Mouse (Mus musculus): Measurements from ENCODE around the gene Psma6.
"Not testable (repeated sequence)": the region's sequence is repeated elsewhere in the genome, so short reads cannot be mapped to it uniquely, and the experiment has no call there.

Psma6 gene

GRCm38 (mm10) chr12:55392733-55393577 is 8.9 kb downstream of the Psma6 start:
- no peak for DNase-seq

DNA sequence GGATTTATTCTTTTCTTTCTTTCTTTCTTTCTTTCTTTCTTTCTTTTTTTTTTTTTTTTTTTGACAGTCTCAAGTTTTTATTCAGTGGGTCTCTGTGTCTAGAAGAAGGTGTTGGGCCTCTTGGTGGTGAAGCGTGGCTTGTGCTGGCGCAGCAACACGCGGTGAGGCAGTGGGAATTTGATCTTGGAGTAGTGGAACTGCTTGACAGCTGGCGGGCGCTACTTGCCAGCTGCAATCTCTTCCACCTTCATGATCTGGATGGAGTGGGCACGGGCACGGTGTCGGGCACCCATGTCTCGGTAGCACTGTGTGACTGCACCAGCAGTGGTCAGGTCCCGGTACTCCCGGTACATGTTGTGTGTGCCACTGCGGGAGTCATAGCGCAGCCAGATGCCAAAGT is 11.6 kb downstream of the Psma6 start:
- not testable (repeated sequence) for DNase-seq

GRCm38 (mm10) chr12:55396536-55396935 is 12.5 kb downstream of the Psma6 start:
- no peak for DNase-seq

- no peak for DNase-seq
Measured at GRCm38 (mm10) chr12:55397544-55398239, 13.7 kb downstream of the Psma6 start.

GRCm38 (mm10) chr12:55398240-55399127 is 14.5 kb downstream of the Psma6 start:
- peak; percentile 94 for DNase-seq

DNA sequence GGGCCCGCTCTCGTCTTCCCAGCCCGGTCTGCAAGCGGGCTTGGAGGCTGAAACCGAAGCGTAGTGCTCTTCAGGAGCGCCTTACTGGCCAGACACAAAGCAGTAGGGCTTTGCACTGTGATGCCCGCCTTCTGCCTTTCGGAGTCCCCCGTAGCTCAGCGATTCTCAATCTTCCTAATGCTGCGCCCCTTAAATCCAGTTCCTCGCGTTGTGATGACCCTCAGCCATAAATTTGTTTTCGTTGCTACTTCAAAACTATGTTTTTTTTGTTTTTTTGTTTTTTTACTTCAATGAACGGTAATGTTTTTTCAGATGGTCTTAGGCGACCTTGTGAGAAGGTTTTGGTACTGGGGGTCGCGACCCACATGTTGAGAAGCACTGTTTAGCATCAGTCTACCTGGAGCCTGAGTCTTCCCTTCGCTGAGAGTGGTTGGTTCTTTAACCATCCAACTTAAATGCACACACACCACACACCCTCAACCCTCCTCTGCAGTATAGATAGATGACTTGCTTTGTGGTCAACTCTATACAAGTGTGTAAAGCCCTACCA is 15.2 kb downstream of the Psma6 start:
- DNase-seq = no peak

- DNase-seq = no peak
Measured at GRCm38 (mm10) chr12:55407888-55408287, 23.9 kb downstream of the Psma6 start.

DNA sequence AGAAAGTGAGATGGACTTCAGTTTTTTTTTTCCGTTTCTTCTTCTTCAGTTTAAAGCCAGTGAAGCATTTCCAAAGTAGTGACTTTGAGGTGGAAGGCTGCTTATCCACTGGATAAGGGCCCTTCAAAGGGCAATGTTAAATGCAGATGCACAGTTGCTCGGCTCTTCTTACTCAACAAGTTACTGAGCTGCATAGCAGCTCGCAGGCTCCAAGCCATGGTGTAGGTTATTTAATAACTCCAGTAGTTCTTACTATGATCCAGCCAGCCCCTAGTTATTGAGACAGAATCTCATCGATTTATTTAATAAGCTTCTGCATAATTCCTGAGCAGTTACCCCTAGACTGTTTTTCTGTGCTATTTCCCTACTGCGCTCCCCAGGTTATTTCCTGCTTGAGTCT is 31.2 kb downstream of the Psma6 start:
- DNase-seq = no peak

DNA sequence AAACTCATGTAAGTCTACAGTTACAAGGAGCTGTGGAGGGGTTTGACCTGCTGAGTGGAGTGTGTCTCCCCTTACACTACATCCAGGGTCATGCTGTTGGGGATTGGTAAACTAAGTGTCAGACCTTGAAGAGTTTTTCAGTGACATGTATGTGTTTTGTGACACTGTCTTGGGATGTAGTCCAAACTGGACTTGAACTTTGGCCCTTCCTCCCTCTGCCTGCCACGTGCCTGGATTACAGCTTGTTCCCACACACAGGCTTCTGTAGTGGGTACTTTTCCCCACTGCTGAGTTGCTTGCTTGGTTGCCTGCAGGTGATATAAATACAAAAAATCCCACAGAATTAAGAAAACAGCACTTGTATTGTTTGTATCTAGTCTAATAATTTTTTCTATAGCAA is 31.7 kb downstream of the Psma6 start:
- peak; percentile 65 for DNase-seq

DNA sequence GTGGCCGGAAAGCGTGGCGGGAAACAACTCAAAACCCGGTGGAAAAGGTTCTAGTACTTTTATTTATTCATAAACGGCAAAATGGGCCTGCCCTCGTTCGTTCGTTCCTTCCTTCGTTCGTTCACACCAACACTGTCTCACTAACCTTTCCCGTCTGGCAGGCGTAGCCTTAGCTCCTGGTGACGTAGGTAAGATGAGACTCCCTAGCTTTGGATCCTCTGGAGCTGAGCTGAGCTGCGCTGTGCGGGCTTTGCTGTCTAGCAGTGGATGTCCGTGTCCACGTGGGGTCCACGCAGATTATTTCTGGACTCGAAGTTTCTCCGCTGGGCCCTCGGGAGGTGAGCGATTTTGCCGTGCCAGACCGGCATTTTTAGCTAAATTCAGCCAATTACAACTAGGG is 36.2 kb downstream of the Psma6 start:
- no peak for DNase-seq

- no peak for DNase-seq
Measured at GRCm38 (mm10) chr12:55422057-55422456, 38.0 kb downstream of the Psma6 start.

DNA sequence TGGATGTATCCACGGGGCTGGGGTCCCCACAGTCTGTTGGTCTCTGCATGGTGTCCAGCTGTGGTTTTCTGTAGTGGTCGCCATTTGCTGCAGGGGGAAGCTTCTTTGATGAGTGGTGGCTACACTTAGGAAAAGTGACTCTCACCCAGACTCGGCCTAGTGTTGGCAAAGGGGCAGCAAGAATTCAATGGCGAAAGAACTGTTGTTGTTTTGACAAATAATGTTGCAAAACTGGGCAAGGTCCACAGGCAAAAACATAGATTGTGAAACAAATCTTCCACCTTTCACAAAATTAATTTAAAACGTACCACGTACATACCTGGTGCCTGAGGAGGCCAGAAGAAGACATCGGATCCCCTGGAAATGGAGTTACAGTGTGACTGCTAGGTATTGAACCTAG is 42.3 kb downstream of the Psma6 start:
- no peak for DNase-seq

DNA sequence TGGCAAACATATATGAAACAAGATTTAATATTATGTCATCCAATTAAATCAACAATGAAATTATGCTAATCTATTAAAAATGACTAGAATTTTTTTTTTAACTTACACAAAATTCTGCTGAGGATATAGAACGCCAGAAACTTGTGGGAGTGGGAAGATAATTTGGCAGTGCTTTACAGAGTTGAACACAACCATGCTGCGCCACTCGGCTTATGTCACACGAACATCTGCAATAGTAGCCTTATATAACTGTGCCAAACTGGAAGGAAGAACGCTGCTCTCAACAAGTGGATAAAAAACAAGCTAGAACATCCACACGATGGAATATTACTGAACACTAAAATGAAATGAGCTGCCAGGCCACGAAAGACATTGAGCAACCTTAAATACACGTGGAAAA is 45.2 kb downstream of the Psma6 start:
- no peak for DNase-seq

DNA sequence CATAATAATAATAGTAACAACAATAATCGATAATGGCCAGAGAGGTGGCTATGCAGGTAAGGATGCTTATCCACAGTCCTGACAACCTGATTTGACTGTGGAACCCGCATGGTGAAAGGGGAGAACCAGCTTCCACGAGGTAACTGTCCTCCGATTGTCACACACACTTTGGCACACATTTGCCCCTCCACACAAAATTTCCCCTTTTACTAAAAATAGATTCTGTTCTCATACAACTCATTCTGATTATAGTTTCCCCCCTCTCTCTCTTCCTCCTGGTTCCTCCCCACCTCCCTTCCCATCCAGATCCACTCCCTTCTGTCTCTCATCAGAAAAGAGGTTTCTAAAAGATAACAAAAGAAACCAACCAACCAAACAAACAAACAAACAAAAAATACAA is 45.9 kb downstream of the Psma6 start:
- DNase-seq = no peak

DNA sequence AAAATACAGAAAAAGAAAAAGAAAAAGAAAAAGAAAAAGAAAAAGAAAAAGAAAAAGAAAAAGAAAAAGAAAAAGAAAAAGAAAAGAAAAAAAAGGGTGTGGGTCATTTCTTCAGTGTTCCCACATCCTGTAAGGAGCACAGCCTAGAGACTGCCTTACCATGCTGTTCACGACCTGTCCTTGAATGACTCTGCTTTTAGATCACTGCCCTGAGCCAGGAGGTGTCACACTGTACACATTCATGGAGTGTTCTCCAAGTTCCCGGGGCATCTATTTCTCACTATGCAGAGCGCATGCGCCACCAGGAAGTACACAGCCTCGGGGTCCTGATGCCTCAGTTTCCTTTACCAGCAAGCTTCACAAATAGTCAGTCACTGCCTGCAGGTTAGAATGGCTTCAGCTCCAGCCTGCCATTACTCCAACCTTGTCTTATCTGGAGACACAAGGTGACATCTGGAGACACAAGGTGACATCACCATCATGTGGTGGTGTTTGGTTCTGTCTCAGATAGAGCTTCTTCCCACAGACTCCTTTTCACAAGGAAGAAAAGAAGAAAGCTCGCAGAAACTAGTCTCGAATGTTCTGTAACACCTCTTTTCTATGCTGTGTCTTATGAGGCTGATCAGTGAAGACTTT is 48.4 kb downstream of the Psma6 start:
- no peak for DNase-seq

- no peak for DNase-seq
Measured at GRCm38 (mm10) chr12:55432920-55433284, 48.9 kb downstream of the Psma6 start.

DNA sequence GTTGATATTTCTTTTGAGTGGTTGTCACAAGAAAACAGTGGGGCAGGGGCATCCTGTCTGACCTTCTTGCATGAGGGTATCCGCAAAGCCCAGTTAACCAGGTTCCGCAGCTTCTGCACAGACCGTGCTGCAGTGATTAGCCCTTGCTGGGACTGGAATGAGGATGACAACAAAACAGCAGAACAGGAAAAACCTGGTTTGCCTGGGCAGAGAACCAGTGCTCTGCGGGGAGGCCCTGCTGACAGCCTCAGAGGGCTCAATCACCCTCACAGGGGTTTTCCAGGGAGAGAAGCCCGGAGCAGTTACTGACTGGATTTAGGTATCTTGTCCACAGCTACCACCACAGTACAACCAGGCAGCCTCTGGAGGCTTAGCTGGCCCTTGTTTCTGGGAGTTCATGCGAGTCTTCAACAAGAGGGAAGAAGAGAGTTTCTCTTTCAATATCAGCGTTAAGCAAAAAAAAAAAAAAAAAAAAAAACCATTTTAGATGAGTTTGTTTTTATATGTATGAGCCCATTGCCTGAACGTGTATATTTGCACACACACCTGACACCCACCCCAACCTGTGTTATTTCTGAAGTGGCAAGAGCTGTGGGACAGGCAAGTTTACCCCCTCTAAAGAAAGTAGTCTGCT is 49.9 kb downstream of the Psma6 start:
- DNase-seq = peak; percentile 42

GRCm38 (mm10) chr12:55435080-55435479 is 51.1 kb downstream of the Psma6 start:
- no peak for DNase-seq

GRCm38 (mm10) chr12:55437122-55437826 is 53.3 kb downstream of the Psma6 start:
- DNase-seq = peak; percentile 37

DNA sequence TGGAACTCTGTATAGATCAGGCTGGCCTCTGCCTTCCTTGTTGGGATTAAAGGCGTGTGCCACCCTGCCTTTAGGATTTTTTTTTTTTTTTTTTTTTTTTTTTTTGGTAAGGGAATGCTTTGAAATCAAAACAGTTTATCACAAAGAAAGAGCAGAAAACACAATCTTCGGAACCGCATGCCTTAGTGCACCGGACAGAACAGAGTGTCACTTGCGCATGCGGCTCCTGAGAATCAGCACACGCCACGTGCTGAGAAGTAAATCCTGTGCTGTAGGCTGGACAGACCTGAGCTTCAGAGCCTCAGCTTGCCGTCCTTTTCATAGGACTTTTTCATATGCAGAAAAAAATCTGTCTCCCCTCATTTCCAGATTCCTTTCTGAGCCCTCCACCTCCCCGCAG is 54.0 kb downstream of the Psma6 start:
- DNase-seq = no peak

DNA sequence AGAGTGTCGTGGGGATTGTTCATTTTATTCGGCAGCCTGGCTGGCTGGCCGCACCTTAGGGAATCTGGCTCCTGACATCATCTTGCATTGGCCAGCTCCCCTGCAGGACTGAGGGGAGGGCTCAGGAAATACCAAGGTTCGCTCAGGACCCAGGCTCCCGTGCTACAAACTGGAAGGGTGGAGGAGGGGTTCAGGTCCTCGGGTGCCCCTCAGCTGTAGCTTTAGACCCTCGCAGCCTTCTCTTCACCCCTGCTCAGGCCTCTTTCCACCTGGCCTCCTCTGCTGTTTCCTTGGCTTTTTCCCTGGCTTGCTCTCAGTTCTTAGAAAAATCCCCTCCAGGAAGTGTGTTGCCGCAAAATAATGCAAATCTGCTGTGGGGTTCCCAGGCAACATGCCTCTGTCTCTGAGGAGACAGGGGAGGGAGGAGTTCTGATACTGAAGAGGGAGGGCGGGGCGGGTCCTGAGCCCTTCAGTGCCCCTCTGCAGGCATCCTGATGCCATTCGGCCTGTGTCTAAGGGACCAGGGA is 54.7 kb downstream of the Psma6 start:
- DNase-seq = no peak

All from kidney, postnatal 14 days (tissue).